ENCODE assay signal across 9 mouse cellular contexts in the genomic region with DNA sequence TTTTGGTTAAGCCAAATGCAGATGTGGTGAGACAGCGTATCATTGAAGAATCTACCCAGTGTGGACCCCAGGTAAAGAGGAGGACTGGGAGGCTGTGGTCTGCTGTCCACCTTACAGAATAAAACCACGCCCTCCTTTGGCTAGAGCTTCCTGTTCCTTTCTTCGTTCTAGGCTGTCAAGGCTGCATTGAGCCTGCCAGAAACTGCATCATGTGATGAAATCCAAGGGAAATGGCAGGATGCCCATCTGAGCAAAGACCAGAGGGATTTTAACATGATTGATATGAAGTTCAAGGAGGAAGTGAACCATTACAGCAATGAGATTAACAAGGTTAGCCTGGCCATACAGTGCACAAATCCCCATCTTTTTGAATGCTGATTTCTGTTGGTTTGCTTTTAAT. TPM values are rescaled to one million over a fixed set of nuclear protein-coding genes. Genes with fewer than 3 reads are reported as not detected.
DNase-seq lines count a peak whose midpoint lies in the region; ATAC-seq lines count a peak whose summit lies in the region.
"Had no signal": no experiment of that assay in that cellular context is flagged by ENCODE, and none has a peak within 500 bp of the region (broad histone marks: within the 10 kb centered on the region; RNA-seq: fewer than 3 reads in every experiment).

No protein-coding gene starts in this region.

- H3K4me2 ChIP-seq in heart, embryonic 11.5 days = no peak overlapping the region

- DNase-seq in heart, adult 18-20 months = peak; percentile 64 to 83
- DNase-seq in MN1 (ENCODE audit: low spot score) = peak; percentile 79
- peak; percentile 51 for DNase-seq in brain, adult 2 months (ENCODE audit: low read depth, low spot score)
- DNase-seq in large intestine, adult 2 months (ENCODE audit: low read depth, low spot score) = peak; percentile 33
- DNase-seq in retina, postnatal 1 day = no peak
- DNase-seq in cerebellum, postnatal 36 days = no peak

- H3K9ac ChIP-seq in heart, embryonic 11.5 days (ENCODE audit: low read depth, low read length) = no peak overlapping the region

- H3K27me3 ChIP-seq in heart, embryonic 11.5 days (ENCODE audit: control insufficient read depth, insufficient read depth, low read length) = no peaks in the 10 kb centered on the region

- no peak for ATAC-seq in heart, embryonic 11.5 days (replicated peaks; ENCODE audit: insufficient number of reproducible peaks, low FRiP score, low TSS enrichment)
- no peak for ATAC-seq in erythroblast, adult 5-6 weeks (replicated peaks; ENCODE audit: low FRiP score, poor library complexity, severe bottlenecking)

- no peaks in the 10 kb centered on the region for H3K4me1 ChIP-seq in heart, embryonic 11.5 days (ENCODE audit: control insufficient read depth, insufficient read depth, low read length)
- H3K4me1 ChIP-seq: hindbrain, embryonic 10.5 days had no signal

- H3K9me3 ChIP-seq in heart, embryonic 11.5 days (replicated peaks; ENCODE audit: control insufficient read depth, low read length) = no peaks in the 10 kb centered on the region
- H3K9me3 ChIP-seq: hindbrain, embryonic 10.5 days had no signal

- H3K27ac ChIP-seq in heart, embryonic 11.5 days (ENCODE audit: low read depth, low read length) = no peak overlapping the region
- H3K27ac ChIP-seq: hindbrain, embryonic 10.5 days had no signal

- peaks cover 27% of the 10 kb centered on the region for H3K36me3 ChIP-seq in heart, embryonic 11.5 days (ENCODE audit: control insufficient read depth, insufficient read depth, low read length)

- WGBS in heart, embryonic 11.5 days (ENCODE audit: insufficient replicate concordance) = 80% methylated on average over 3 of the region's 3 CpGs
- WGBS in large intestine, adult 2 months = 52% methylated on average over 3 of the region's 3 CpGs

- no peak overlapping the region for H3K4me3 ChIP-seq in heart, embryonic 11.5 days (ENCODE audit: low read depth, low read length)
- H3K4me3 ChIP-seq: hindbrain, embryonic 10.5 days had no signal

RNA-seq across cellular contexts. Expression of a gene that starts 41.7 kb away (rescaled TPM):
- 10 to 100 TPM; 39.9 to 50.0 TPM for total RNA-seq in heart, adult 18-20 months (2021)
- polyA plus RNA-seq in heart, embryonic 11.5 days (2014; fragmentation: Nextera tagmentation; extraction: Ambion mirVana) = 21.4 and 24.2 TPM in 2 replicates
- polyA plus RNA-seq in large intestine, adult 2 months (2012; rRNA removed) = 9.0 and 10.1 TPM in 2 replicates
- total RNA-seq in erythroblast, adult 5-6 weeks (2015; ENCODE audit: low replicate concordance) = 4.0 and 44.0 TPM in 2 replicates
- total RNA-seq in erythroblast, adult 5-6 weeks (2017; ENCODE audit: low replicate concordance) = 7.7 and 11.3 TPM in 2 replicates

RNA-seq across cellular contexts. Expression of a gene that starts 42.0 kb away (rescaled TPM):
- total RNA-seq in heart, adult 18-20 months (2021) = 100 to 1,000 TPM; 130 to 137 TPM
- polyA plus RNA-seq in heart, embryonic 11.5 days (2014; fragmentation: Nextera tagmentation; extraction: Ambion mirVana) = 117 and 121 TPM in 2 replicates
- 12.9 and 15.3 TPM in 2 replicates for polyA plus RNA-seq in large intestine, adult 2 months (2012; rRNA removed)
- total RNA-seq in erythroblast, adult 5-6 weeks (2015; ENCODE audit: low replicate concordance) = 26.3 and 53.6 TPM in 2 replicates
- total RNA-seq in erythroblast, adult 5-6 weeks (2017; ENCODE audit: low replicate concordance) = 25.1 and 32.9 TPM in 2 replicates

Comparison
In these comparisons a context has a peak if more than half of its experiments do, and no peak if none do; other contexts are left out.
1. DNase-seq: peak in heart, adult 18-20 months (2 of 2), MN1 (single experiment), brain, adult 2 months (single experiment) and large intestine, adult 2 months (single experiment); none in retina, postnatal 1 day (single experiment) and cerebellum, postnatal 36 days (0 of 2).